Mouse (Mus musculus): Measurements from ENCODE around the gene Enc1. TPM values are rescaled to one million over a fixed set of nuclear protein-coding genes. Genes with fewer than 3 reads are reported as not detected.
"Not testable (repeated sequence)": the region's sequence is repeated elsewhere in the genome, so short reads cannot be mapped to it uniquely, and the experiment has no call there.

The Enc1 gene
- polyA plus RNA-seq, 1 experiment: 4.2 TPM

GRCm38 (mm10) chr13:97249507-97250078 is 8.7 kb downstream of the Enc1 start:
- no peak for DNase-seq (ENCODE audit: low read depth, low spot score)
- WGBS: 80% methylated on average over 5 of the region's 5 CpGs

DNA sequence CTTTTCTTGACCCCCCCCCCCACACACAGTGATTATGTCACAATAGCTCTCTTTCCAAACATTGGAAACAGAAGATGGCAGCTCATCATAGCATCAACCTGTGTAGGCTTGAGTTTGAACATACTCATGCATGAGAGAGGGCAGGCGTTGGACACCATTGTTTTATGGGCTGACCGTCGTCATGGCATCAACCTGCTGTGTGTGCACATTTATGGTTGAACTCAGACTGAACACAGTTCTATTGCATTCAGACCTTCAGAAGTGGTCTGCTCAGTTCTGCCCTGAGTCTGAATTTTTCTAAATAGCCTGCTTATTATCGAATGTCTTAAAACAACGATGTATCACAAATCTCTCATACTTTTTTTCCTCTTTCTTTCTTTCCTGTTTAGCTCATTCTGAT is 9.2 kb downstream of the Enc1 start:
- WGBS: 82% methylated on average over 5 of the region's 5 CpGs
- no peak for DNase-seq (ENCODE audit: low read depth, low spot score)

DNA sequence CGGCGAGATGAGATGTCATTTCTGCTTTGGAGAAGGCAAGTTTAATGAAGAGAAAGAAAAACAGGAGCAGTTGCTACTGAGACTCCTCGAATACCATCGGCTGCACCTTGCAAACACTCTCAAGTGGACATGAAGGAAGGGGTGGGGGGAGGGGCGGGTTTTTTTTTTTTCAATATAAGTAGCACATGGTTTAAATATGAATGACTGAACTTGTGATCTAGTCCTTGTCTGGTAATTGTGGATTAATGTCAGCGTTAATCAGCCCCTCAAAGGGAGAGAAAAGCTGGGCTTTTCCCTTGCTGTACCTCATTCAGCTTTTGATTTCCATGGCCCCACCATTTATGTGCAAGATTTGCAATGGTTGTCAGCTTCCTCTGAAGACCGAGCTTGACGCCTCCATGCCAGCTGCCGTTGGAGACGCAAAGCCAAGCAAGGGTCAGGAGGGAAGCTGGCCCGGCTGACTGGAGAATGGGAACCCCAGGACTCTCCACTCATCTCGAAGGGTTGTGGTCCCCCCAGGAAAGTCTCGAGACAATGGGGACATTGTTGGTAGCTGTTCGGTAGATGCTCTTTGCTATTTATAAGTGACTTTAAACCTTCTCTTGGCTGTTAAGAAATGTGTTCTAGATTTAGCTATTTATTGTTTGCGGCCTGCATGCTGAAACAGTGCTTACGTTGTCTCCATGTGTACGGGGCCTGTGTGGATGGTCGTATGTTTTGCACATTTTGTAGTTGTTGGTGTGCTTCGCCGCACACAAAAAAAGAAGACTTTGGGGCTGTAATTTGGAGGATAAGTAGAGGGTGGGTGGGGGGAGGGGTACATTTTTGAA is 9.9 kb downstream of the Enc1 start:
- no peak for DNase-seq (ENCODE audit: low read depth, low spot score)
- 84% methylated on average over 20 of the region's 20 CpGs for WGBS

- DNase-seq (ENCODE audit: low read depth, low spot score): no peak
- whole genome bisulfite sequencing: 54% methylated on average over 7 of the region's 7 CpGs
These were observed 10.8 kb downstream of the Enc1 start for GRCm38 (mm10) chr13:97251736-97252135.

DNA sequence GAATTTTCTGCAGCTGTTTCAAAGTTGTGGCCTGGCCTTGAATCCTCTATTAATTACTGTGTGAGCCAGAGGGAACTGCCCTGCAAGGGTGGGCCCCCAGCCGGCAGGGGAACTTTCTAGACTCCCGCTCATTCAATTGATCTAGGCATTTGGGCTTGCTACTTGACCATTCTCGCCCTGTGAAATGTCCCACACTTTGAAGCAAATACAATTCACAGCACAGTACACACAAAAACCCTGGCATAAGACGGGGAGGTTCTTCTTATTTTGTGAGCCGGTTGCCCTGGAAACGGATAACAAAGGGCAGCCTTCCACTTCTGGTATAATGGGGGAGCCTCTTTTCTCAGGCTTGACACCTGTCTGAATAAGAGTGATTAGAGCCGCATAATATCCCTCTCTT is 11.6 kb downstream of the Enc1 start:
- DNase-seq (ENCODE audit: low read depth, low spot score): no peak
- 65% methylated on average over 7 of the region's 7 CpGs for WGBS

GRCm38 (mm10) chr13:97253418-97253981 is 12.6 kb downstream of the Enc1 start:
- peak; percentile 84 for DNase-seq (ENCODE audit: low read depth, low spot score)
- WGBS: 31% methylated on average over 6 of the region's 6 CpGs

DNA sequence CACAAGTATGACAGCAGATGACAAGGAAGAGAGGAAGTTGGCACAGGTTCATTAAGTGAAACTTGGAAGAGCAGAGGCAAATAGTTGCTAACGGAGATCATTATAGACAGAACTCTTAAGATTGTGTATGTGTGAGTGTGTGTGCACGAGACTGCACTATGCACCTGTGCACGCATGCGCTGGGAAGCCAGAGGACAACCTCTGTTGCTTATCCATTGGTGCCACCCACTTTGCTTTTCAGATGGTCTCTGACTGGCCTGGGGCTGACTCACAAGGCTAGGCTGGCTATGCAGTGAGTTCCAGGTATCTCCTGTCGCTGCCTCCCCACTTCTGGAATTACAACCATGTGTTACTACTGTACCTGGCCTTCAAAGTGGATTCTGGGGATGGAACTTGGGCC is 13.1 kb downstream of the Enc1 start:
- DNase-seq (ENCODE audit: low read depth, low spot score): no peak
- WGBS: 57% methylated on average over 5 of the region's 5 CpGs

GRCm38 (mm10) chr13:97254564-97255164 is 13.8 kb downstream of the Enc1 start:
- WGBS: 84% methylated on average over 10 of the region's 10 CpGs
- DNase-seq (ENCODE audit: low read depth, low spot score): no peak

GRCm38 (mm10) chr13:97255976-97256848 is 15.3 kb downstream of the Enc1 start:
- WGBS: 60% methylated on average over 6 of the region's 6 CpGs
- no peak for DNase-seq (ENCODE audit: low read depth, low spot score)

- 51% methylated on average over 12 of the region's 12 CpGs for WGBS
- no peak for DNase-seq (ENCODE audit: low read depth, low spot score)
These were observed 16.0 kb downstream of the Enc1 start for GRCm38 (mm10) chr13:97256849-97257379.

GRCm38 (mm10) chr13:97259271-97259670 is 18.4 kb downstream of the Enc1 start:
- DNase-seq (ENCODE audit: low read depth, low spot score): no peak
- 88% methylated on average over 16 of the region's 16 CpGs for WGBS

DNA sequence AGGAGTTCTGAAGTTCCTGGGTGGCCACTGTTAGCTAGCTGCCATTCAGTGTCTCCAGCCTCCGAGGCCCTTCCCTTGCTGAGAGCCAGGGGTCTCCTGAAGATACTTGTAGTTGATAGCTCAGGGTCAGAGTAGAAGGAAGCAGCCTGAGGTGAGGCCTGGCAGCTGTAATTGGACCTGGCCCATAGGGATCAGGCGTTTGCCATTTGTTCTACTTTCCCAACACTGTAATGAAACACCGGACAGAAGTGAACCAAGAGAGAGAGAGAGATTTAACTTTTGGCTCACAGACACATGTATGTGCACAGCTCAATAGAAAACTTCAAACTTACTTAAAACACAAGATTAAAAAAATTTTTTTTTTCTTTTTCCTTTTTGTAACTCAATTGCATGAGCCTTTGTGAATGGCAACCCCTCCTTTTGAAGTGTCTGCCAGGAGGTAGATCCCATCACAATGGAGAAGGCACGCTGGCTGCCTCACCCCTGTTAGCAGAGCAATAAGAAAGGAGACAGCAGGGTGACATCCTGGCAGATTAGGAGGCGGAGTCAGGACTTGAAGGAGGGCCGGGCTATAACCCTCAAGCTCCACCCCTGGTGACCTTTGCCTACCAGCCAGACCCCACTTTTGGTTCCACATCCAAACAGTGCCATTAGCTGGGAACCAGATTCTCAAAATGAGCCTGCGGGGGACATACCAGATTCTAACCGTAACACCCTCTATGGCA is 19.7 kb downstream of the Enc1 start:
- WGBS: 71% methylated on average over 8 of the region's 8 CpGs
- no peak for DNase-seq (ENCODE audit: low read depth, low spot score)

DNA sequence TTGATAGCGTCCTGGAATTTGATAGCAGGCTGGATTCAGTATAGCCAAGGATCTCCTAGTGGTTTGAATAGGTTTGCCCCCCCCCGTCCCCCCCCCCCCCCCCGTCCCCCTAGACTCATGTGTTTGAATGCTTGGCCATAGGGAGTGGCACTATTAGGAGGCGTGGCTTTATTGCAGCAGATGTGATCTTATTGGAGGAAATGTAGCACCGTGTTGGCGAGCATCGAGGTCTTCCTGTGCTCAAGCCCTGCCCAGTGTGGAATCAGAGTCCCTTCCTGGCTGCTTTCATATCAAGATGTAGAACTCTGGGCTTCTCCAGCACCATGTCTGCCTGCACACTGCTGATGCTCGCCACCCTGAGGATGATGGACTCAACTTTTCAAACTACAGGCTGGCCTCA is 20.6 kb downstream of the Enc1 start:
- no peak for DNase-seq (ENCODE audit: low read depth, low spot score)
- WGBS: 34% methylated on average over 7 of the region's 8 CpGs

GRCm38 (mm10) chr13:97262676-97263075 is 21.8 kb downstream of the Enc1 start:
- no peak for DNase-seq (ENCODE audit: low read depth, low spot score)
- 67% methylated on average over 10 of the region's 10 CpGs for WGBS

- 92% methylated on average over 6 of the region's 6 CpGs for WGBS
- DNase-seq (ENCODE audit: low read depth, low spot score): not testable (repeated sequence)
These were observed 24.6 kb downstream of the Enc1 start for GRCm38 (mm10) chr13:97265534-97265933.

GRCm38 (mm10) chr13:97270723-97271122 is 29.8 kb downstream of the Enc1 start:
- no peak for DNase-seq (ENCODE audit: low read depth, low spot score)
- WGBS: 56% methylated on average over 2 of the region's 2 CpGs

- WGBS: 74% methylated on average over 6 of the region's 6 CpGs
These were observed 30.7 kb downstream of the Enc1 start for GRCm38 (mm10) chr13:97271641-97272040.

GRCm38 (mm10) chr13:97274757-97275156 is 33.9 kb downstream of the Enc1 start:
- WGBS: 61% methylated on average over 3 of the region's 3 CpGs
- no peak for DNase-seq (ENCODE audit: low read depth, low spot score)

More at GRCm38 (mm10) chr13:97271641-97272040, 30.7 kb downstream of the Enc1 start:
- no peak for DNase-seq (ENCODE audit: low read depth, low spot score)

DNA sequence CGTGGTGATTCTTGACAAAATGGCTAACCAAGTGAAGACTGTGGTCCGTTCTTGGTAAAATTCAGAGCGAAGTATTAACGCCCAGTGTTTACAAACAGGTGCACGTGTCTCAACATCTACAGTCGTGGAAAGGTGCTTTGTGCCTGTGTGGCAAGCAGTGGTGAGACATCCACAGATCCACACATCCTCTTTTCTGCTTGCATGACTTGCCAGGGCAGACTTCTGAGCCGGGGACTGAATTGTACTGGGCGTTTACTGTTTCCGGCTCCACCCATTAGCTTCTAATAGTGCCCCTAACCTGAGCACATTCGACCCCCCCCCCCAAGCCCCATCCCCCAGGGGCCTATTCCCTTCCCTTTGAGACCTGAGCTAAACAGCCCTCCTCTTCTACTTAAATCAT is 34.6 kb downstream of the Enc1 start:
- no peak for DNase-seq (ENCODE audit: low read depth, low spot score)
- 73% methylated on average over 10 of the region's 10 CpGs for WGBS
